Mouse (Mus musculus): ENCODE measurements at regions not wholly inside any gene's neighbourhood (a gene's known extent, or its start where the extent isn't known, plus 50 kb on each side); places are given as distances from the start of the nearest gene placed in this dataset.

GRCm38 (mm10) chr17:44336842-44337241 is 148.5 kb downstream of the Clic5 start:
- Histone ChIP-seq H3K79me2 (ENCODE audit: inconsistent target) (no peaks in the 10 kb centered on the region), H3K36me3 (ENCODE audit: inconsistent target) (no peaks in the 10 kb centered on the region), H3K27ac (no peak overlapping the region), H3K4me3 (ENCODE audit: inconsistent target) (no peak overlapping the region)
- WGBS (ENCODE audit: missing documents) = 49% methylated on average over 6 of the region's 6 CpGs

DNA sequence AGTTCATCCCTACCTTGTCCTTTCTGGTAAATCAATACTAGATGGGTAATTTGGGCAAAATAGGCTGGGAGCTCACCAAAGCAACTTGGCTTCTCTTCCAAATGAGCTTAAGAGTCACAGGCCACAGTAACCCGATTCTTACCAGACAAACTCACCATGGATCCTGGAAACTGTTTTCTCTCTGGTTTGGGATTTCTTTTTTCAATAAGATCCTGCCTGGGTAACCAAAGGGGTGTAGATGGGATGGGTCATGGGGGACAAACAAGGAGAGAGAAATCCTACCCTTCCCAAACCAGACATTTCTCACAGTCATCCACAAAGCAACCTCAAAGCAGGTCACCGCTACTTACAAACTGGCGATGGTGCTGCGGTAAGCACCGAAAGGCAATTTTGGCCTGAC is 148.9 kb downstream of the Clic5 start:
- WGBS (ENCODE audit: missing documents) = 86% methylated on average over 5 of the region's 5 CpGs
- H3K4me3 ChIP-seq (ENCODE audit: inconsistent target) = no peak overlapping the region
- H3K36me3 ChIP-seq (ENCODE audit: inconsistent target) = no peaks in the 10 kb centered on the region
- no peak overlapping the region for H3K27ac ChIP-seq
- H3K79me2 ChIP-seq (ENCODE audit: inconsistent target) = no peaks in the 10 kb centered on the region

DNA sequence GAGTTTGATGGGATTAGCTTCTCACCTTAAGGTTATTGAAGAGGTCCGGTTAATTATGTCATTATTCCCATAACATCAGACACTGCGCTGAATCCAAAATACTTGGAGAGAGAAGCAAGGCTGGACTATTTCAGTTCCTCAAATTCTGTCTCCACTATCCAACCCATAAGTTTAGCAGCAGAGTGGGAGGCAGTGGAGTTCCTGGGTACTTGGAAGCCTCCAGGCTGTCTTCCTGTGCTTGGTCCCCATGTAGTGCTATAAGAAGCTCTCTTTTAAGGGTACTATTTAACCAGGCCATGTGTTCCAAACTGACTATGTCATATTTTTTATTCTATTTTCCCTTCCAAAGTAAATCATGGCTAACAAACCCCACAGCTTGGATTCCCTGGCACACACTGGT is 156.2 kb downstream of the Clic5 start:
- H3K27ac ChIP-seq = no peak overlapping the region
- WGBS (ENCODE audit: missing documents) = 94% methylated on average over 2 of the region's 2 CpGs
- no peaks in the 10 kb centered on the region for H3K36me3 ChIP-seq (ENCODE audit: inconsistent target)
- no peak overlapping the region for H3K4me3 ChIP-seq (ENCODE audit: inconsistent target)
- H3K79me2 ChIP-seq (ENCODE audit: inconsistent target) = no peaks in the 10 kb centered on the region

- no peak overlapping the region for H3K4me3 ChIP-seq (ENCODE audit: inconsistent target)
- WGBS (ENCODE audit: missing documents) = 48% methylated on average over 2 of the region's 2 CpGs
- no peak overlapping the region for H3K27ac ChIP-seq
- no peaks in the 10 kb centered on the region for H3K36me3 ChIP-seq (ENCODE audit: inconsistent target)
- no peaks in the 10 kb centered on the region for H3K79me2 ChIP-seq (ENCODE audit: inconsistent target)
Measured at GRCm38 (mm10) chr17:44345374-44345773, 157.0 kb downstream of the Clic5 start.

GRCm38 (mm10) chr17:44350201-44350948 is 162.0 kb downstream of the Clic5 start:
- Histone ChIP-seq H3K79me2 (ENCODE audit: inconsistent target) (no peaks in the 10 kb centered on the region), H3K36me3 (ENCODE audit: inconsistent target) (no peaks in the 10 kb centered on the region), H3K4me3 (ENCODE audit: inconsistent target) (no peak overlapping the region; the same call in 1 of the 2 replicates), H3K27ac (no peak overlapping the region)
- WGBS (ENCODE audit: missing documents) = 28% methylated on average over 20 of the region's 20 CpGs

- H3K27ac ChIP-seq = no peak overlapping the region
- no peaks in the 10 kb centered on the region for H3K79me2 ChIP-seq (ENCODE audit: inconsistent target)
- 74% methylated on average over 4 of the region's 4 CpGs for WGBS (ENCODE audit: missing documents)
- no peak overlapping the region for H3K4me3 ChIP-seq (ENCODE audit: inconsistent target)
- no peaks in the 10 kb centered on the region for H3K36me3 ChIP-seq (ENCODE audit: inconsistent target)
Measured at GRCm38 (mm10) chr17:44350949-44351244, 162.5 kb downstream of the Clic5 start.

DNA sequence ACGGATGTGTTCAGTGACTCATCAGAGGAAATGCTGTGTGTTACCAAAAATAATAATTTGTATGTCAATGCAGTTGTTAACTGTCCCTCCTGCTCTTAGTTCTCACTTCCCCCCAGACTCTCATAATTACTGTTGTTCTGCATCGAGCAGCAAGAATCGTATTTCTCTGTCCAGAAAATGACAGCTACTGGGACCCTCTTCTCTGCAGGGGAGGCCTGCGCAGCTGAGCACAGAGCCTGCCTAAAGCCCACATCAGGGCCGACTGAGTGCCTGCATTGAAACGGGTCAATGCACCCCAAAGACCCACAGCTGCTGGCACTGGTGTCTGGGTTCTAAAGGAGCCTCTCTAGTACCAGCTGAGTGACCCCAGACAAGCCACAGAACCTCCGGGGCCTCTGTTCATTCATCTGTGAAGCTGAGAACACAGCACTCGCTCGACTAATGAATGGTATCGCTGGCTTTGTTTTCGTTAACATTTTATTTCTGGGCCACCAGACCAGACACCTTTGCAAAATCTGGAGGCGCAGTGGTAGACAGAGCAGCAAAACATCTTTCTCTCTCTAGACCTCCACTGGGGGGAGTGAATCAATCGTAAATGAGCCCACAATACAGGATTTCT is 163.2 kb downstream of the Clic5 start:
- H3K4me3 ChIP-seq (ENCODE audit: inconsistent target) = no peak overlapping the region
- H3K36me3 ChIP-seq (ENCODE audit: inconsistent target) = no peaks in the 10 kb centered on the region
- no peaks in the 10 kb centered on the region for H3K79me2 ChIP-seq (ENCODE audit: inconsistent target)
- WGBS (ENCODE audit: missing documents) = 69% methylated on average over 13 of the region's 13 CpGs
- peak overlapping the region; percentile 28; the same call in 1 of the 2 replicates for H3K27ac ChIP-seq

DNA sequence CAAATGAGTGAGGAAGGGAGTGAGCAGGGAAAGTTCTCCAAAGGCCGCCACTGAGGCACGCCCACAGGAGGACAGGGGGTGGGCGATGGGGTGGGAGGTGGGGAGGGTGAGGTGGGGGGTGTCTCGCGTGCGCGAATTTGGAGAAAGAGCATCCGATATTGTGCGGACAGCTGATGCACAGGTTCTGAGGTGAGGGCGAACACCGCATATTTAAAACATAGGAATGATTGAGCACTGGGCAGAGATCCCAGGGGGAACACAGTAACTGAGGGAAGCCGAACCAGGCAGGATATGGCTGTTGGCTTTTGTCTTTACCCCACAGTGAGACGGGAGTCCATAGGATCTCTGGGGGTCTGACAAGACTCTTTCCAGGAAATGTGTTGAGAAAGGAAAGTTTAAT is 163.8 kb downstream of the Clic5 start:
- 95% methylated on average over 13 of the region's 13 CpGs for WGBS (ENCODE audit: missing documents)
- H3K79me2 ChIP-seq (ENCODE audit: inconsistent target) = no peaks in the 10 kb centered on the region

GRCm38 (mm10) chr17:44363111-44363510 is 174.7 kb downstream of the Clic5 start:
- Histone ChIP-seq H3K79me2 (ENCODE audit: inconsistent target) (no peaks in the 10 kb centered on the region), H3K36me3 (ENCODE audit: inconsistent target) (no peaks in the 10 kb centered on the region), H3K4me3 (ENCODE audit: inconsistent target) (no peak overlapping the region), H3K27ac (no peak overlapping the region)
- 90% methylated on average over 4 of the region's 4 CpGs for WGBS (ENCODE audit: missing documents)

More for the DNA sequence above, 163.8 kb downstream of the Clic5 start:
- no peak overlapping the region for H3K4me3 ChIP-seq (ENCODE audit: inconsistent target)
- H3K36me3 ChIP-seq (ENCODE audit: inconsistent target) = no peaks in the 10 kb centered on the region
- H3K27ac ChIP-seq = no peak overlapping the region

GRCm38 (mm10) chr17:44364494-44364893 is 176.1 kb downstream of the Clic5 start:
- H3K36me3 ChIP-seq (ENCODE audit: inconsistent target) = no peaks in the 10 kb centered on the region
- H3K27ac ChIP-seq = no peak overlapping the region
- WGBS (ENCODE audit: missing documents) = 90% methylated on average over 6 of the region's 6 CpGs
- no peaks in the 10 kb centered on the region for H3K79me2 ChIP-seq (ENCODE audit: inconsistent target)
- no peak overlapping the region for H3K4me3 ChIP-seq (ENCODE audit: inconsistent target)

DNA sequence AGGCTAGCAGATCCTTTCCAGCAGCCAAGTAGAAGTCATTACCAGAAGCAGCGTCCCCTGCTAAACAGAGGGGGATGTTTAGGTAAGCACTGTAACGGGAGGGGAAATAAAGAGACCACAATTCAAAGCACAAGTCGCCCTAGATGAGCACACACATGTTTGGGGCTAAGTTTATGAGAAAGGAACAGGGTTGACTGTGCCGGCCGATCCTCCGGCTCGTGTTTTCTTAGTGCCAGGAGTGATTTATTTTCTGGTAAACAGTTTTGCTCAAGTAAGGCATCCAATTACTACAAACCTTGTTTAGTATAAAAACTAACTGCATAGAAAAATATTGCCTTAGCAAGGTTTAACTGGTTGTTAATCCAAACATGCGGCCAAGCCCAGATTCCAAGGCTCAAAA is 178.1 kb downstream of the Clic5 start:
- Histone ChIP-seq H3K36me3 (ENCODE audit: inconsistent target) (no peaks in the 10 kb centered on the region), H3K4me3 (ENCODE audit: inconsistent target) (no peak overlapping the region), H3K27ac (no peak overlapping the region), H3K79me2 (ENCODE audit: inconsistent target) (no peaks in the 10 kb centered on the region)
- 84% methylated on average over 8 of the region's 8 CpGs for WGBS (ENCODE audit: missing documents)

- H3K36me3 ChIP-seq (ENCODE audit: inconsistent target) = no peaks in the 10 kb centered on the region
- H3K4me3 ChIP-seq (ENCODE audit: inconsistent target) = no peak overlapping the region
- H3K79me2 ChIP-seq (ENCODE audit: inconsistent target) = no peaks in the 10 kb centered on the region
- 92% methylated on average over 5 of the region's 5 CpGs for WGBS (ENCODE audit: missing documents)
- no peak overlapping the region for H3K27ac ChIP-seq
Measured at GRCm38 (mm10) chr17:44367561-44367960, 179.2 kb downstream of the Clic5 start.

DNA sequence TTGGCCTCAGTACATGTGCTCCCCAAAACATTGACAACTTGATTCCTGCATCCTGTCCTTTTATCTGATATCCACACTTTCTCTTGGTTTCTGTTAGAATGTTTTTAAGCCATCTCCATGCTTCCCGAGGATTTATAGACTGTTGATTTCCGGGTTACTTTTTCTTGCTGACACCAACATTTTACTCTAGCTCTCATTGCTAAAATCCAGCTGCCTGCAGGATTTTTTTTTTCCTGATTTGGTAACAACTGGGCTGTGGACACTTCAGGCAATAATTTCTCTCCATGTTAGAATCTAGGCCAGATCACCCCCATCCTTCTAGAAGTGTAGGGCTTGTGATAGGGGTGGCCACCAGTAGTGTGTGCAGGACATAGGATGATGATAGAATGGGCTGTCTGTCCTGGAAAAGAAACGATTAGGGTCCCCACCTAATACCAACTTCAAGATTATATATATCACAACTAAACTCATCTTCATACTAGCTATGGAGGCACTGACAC is 182.6 kb downstream of the Clic5 start:
- H3K36me3 ChIP-seq (ENCODE audit: inconsistent target) = no peaks in the 10 kb centered on the region
- no peaks in the 10 kb centered on the region for H3K79me2 ChIP-seq (ENCODE audit: inconsistent target)
- WGBS (ENCODE audit: missing documents) = 92% methylated on average over 3 of the region's 3 CpGs
- no peak overlapping the region for H3K27ac ChIP-seq
- H3K4me3 ChIP-seq (ENCODE audit: inconsistent target) = no peak overlapping the region

DNA sequence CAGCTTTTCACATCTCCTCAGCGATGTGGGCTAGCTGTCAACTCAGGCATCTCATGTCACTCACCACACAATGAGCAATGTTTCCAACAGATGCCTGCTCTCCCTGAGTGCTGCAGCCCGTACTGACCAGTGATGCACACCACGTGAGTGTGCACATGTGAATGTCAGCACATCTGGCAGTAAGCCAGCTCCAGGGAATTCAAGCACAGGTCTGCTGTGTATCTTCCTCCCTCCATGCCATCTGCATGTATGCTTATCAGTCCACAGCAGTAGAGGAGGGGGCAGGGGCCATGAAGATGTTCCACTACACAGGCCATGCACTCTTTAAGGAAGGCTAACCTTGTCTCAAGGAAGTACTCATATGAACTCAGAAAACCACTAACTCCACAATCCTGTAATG is 183.2 kb downstream of the Clic5 start:
- no peak overlapping the region for H3K4me3 ChIP-seq (ENCODE audit: inconsistent target)
- 82% methylated on average over 3 of the region's 3 CpGs for WGBS (ENCODE audit: missing documents)
- no peaks in the 10 kb centered on the region for H3K79me2 ChIP-seq (ENCODE audit: inconsistent target)
- H3K36me3 ChIP-seq (ENCODE audit: inconsistent target) = no peaks in the 10 kb centered on the region
- H3K27ac ChIP-seq = no peak overlapping the region

GRCm38 (mm10) chr17:44373744-44374456 is 185.5 kb downstream of the Clic5 start:
- 95% methylated on average over 8 of the region's 8 CpGs for WGBS (ENCODE audit: missing documents)
- Histone ChIP-seq H3K27ac (no peak overlapping the region), H3K36me3 (ENCODE audit: inconsistent target) (no peaks in the 10 kb centered on the region), H3K79me2 (ENCODE audit: inconsistent target) (no peaks in the 10 kb centered on the region), H3K4me3 (ENCODE audit: inconsistent target) (no peak overlapping the region)

All from macrophage (primary cell).